ENCODE assay signal across 22 mouse cellular contexts in the genomic region with DNA sequence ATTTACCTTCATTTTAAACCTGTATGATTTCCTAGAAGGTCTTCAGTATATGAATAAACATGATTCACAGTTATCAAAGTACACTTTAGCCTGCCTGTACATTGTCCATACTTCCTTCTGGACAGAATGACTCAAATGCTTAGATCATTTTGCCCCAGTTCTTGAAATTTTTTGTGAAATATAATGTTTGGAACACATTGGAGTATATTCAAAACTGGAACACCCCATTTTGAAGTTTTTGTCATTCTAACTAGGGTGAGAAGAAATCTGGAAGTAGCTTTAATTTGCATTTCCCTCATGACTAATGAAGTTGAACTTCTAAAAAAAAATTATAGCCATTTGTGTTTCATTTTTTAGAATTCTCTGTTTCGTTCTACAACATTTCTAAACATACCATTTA.
DNase-seq lines count a peak whose midpoint lies in the region; ATAC-seq lines count a peak whose summit lies in the region.
"Had no signal": no experiment of that assay in that cellular context is flagged by ENCODE, and none has a peak within 500 bp of the region (broad histone marks: within the 10 kb centered on the region; RNA-seq: fewer than 3 reads in every experiment).

No protein-coding gene starts in this region.

- 85% methylated on average over 1 of the region's 1 CpGs for WGBS in hindbrain, embryonic 13.5 days

- no peaks in the 10 kb centered on the region for H3K27me3 ChIP-seq in hindbrain, embryonic 13.5 days
- H3K27me3 ChIP-seq: CH12.LX, Patski had no signal

- no peak overlapping the region for H3K9ac ChIP-seq in hindbrain, embryonic 13.5 days

- no peak for DNase-seq in frontal cortex, postnatal 14 days (ENCODE audit: low spot score in 2 of 2)
- DNase-seq in brain, adult 2 months (ENCODE audit: low read depth, low spot score): peak; percentile 33
- DNase-seq in telencephalon, adult 2 months (ENCODE audit: low read depth, low spot score): peak; percentile 34
- no peak for DNase-seq in adrenal gland, postnatal 36 days
- DNase-seq: adrenal gland, adult 2 months; adrenal gland, adult 8-10 months; adrenal gland, postnatal 10 days; adrenal gland, postnatal 14 days; adrenal gland, postnatal 25 days; B cell, adult 2 months; cerebellum, adult 11 months; cerebellum, adult 11-12 months; cerebellum, adult 18-20 months; cerebellum, adult 2 months; cerebellum, adult 8-10 months had no signal

- ATAC-seq in frontal cortex, adult (ENCODE audit: low TSS enrichment): peak; percentile 92
- no peak for ATAC-seq in hindbrain, embryonic 13.5 days (ENCODE audit: low FRiP score)
- ATAC-seq: activated CD4-positive, CD25-positive, alpha-beta regulatory T cell, adult 4 months; CD4-positive, CD25-positive, alpha-beta regulatory T cell, adult 4 months; Patski had no signal

- H3K36me3 ChIP-seq in hindbrain, embryonic 13.5 days: no peaks in the 10 kb centered on the region
- H3K36me3 ChIP-seq: G1E had no signal

- no peaks in the 10 kb centered on the region for H3K9me3 ChIP-seq in hindbrain, embryonic 13.5 days
- H3K9me3 ChIP-seq: G1E had no signal

- no peaks in the 10 kb centered on the region for H3K4me1 ChIP-seq in hindbrain, embryonic 13.5 days (replicated peaks)

- H3K27ac ChIP-seq in hindbrain, embryonic 13.5 days: no peak overlapping the region

- no peak overlapping the region for H3K4me3 ChIP-seq in hindbrain, embryonic 13.5 days

- H3K4me2 ChIP-seq in hindbrain, embryonic 13.5 days: no peak overlapping the region

Comparison
In these comparisons a context has a peak if more than half of its experiments do, and no peak if none do; other contexts are left out.
1. DNase-seq: peak in brain, adult 2 months (single experiment) and telencephalon, adult 2 months (single experiment); none in frontal cortex, postnatal 14 days (0 of 2) and adrenal gland, postnatal 36 days (0 of 2).